Mouse (Mus musculus) heart, adult 2 months (tissue): ENCODE results near the gene Tldc1.

Experiments
- CTCF ChIP-seq: fragments of 200-600 bp; IDR thresholded peaks from 2 replicates; pipeline ENCODE4 v1.8.1; 2022; ENCODE audit warnings: antibody characterized with exemption, mild to moderate bottlenecking, moderate library complexity
- EP300 ChIP-seq: fragments of 200-500 bp; IDR thresholded peaks from 2 replicates; pipeline ENCODE4 v1.6.1; 2011; ENCODE audit warnings: low read depth, low read length, control low read depth; ENCODE audit not compliant: insufficient read depth

GRCm38 (mm10) chr8:119738129-119738907 is 39.9 kb downstream of the Tldc1 start:
- no peak for TF ChIP-seq CTCF
- TF ChIP-seq EP300, result no peak
